Mouse (Mus musculus): Measurements from ENCODE around the gene Prps2. TPM values are rescaled to one million over a fixed set of nuclear protein-coding genes. Genes with fewer than 3 reads are reported as not detected.
A peak's percentile ranks its signal among the peaks of the same experiment; 100 is the strongest.
"Not testable (repeated sequence)": the region's sequence is repeated elsewhere in the genome, so short reads cannot be mapped to it uniquely, and the experiment has no call there.

Prps2 gene
- polyA plus RNA-seq, 1 experiment from 2014 or later, result 22.5 TPM

DNA sequence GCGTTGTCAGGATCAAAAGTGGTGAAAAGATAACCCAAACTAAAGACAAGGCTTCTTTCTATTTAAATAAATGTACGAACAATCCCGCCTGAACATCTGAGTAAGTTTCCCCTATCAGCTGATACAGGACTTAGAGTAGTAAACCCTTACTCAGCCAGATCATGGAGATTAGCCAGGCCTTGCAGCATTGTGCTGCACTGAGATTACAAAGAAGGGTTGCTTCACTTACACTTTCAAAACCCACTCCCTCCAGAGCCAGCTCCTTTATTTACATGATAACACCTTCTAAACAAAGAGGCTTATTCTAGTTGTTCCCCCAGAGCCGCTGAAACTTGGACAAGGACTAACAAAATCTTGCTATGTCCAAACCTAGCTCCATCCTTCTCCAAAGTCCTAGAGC, 2.5 kb downstream of the Prps2 start:
- ATAC-seq (replicated peaks; ENCODE audit: low FRiP score, low read depth) (no peak), DNase-seq (ENCODE audit: low spot score) (no peak)
- no peaks in the 10 kb centered on the region for H3K36me3 ChIP-seq (ENCODE audit: insufficient read depth, low read length)
- no peaks in the 10 kb centered on the region for H3K9me3 ChIP-seq (replicated peaks; ENCODE audit: low read length)
- H3K27me3 ChIP-seq (ENCODE audit: insufficient read depth, low read length), result no peaks in the 10 kb centered on the region; the same call in 1 of the 2 replicates
- no peak overlapping the region for H3K9ac ChIP-seq (ENCODE audit: low read depth, low read length)
- TF ChIP-seq CTCF (IDR thresholded peaks at IDR 0.05; ENCODE audit: low read depth), result no peak
- no peaks in the 10 kb centered on the region for H3K4me1 ChIP-seq (replicated peaks; ENCODE audit: insufficient read depth, low read length)
- H3K4me2 ChIP-seq (ENCODE audit: low read length), result no peak overlapping the region
- WGBS, result 64% methylated on average over 4 of the region's 4 CpGs
- no peak overlapping the region for H3K27ac ChIP-seq
- no peak overlapping the region for H3K4me3 ChIP-seq (replicated peaks; ENCODE audit: low read depth, low read length)

DNA sequence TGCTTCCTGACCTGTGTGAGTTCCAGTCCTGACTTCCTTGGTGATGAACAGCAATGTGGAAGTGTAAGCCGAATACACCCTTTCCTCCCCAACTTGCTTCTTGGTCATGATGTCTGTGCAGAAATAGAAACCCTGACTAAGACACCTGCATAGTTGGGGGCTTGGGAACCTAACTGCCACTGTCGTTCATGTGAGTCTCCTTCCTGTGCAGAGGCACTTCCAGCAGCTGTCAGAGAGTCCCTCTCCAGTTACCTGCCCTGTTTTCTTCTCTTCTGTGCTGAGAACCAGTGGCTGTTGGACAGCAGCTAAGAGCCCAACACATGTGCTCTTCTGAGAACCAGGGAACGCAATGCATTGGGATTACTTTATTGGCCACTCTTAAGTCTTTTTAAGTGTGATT, 21.3 kb downstream of the Prps2 start:
- not testable (repeated sequence) for H3K9me3 ChIP-seq (replicated peaks; ENCODE audit: low read length); H3K4me1 ChIP-seq (replicated peaks; ENCODE audit: insufficient read depth, low read length); DNase-seq (ENCODE audit: low spot score); ATAC-seq (replicated peaks; ENCODE audit: low FRiP score, low read depth); H3K4me3 ChIP-seq (replicated peaks; ENCODE audit: low read depth, low read length); H3K36me3 ChIP-seq (ENCODE audit: insufficient read depth, low read length); H3K27me3 ChIP-seq (ENCODE audit: insufficient read depth, low read length); H3K9ac ChIP-seq (ENCODE audit: low read depth, low read length); H3K27ac ChIP-seq; H3K4me2 ChIP-seq (ENCODE audit: low read length)
- WGBS, result 93% methylated on average over 3 of the region's 3 CpGs

DNA sequence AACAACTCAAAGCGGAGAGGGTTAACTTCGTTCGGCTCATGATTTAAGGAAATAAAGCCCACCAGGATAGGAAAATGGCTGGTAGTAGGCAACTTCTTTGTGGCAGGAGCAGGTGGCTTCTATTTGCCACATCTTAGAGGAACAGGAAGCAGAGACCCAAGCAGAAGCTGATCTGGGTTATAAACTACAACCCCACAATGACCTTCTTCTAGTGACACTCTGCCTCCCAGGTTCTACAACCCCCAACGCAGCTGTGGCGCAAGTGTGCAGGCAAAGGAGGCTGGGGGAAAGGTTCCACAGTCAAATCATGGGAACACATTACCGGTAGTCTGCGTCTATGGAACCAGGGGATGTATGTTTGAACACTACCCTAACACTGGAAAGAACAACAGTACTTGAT, 22.8 kb downstream of the Prps2 start:
- Histone ChIP-seq H3K27me3 (ENCODE audit: insufficient read depth, low read length) (no peaks in the 10 kb centered on the region), H3K27ac (no peak overlapping the region), H3K9ac (ENCODE audit: low read depth, low read length) (no peak overlapping the region), H3K4me2 (ENCODE audit: low read length) (no peak overlapping the region), H3K9me3 (replicated peaks; ENCODE audit: low read length) (no peaks in the 10 kb centered on the region), H3K4me1 (replicated peaks; ENCODE audit: insufficient read depth, low read length) (no peaks in the 10 kb centered on the region), H3K4me3 (replicated peaks; ENCODE audit: low read depth, low read length) (no peak overlapping the region), H3K36me3 (ENCODE audit: insufficient read depth, low read length) (no peaks in the 10 kb centered on the region)
- ATAC-seq (replicated peaks; ENCODE audit: low FRiP score, low read depth) (no peak), DNase-seq (ENCODE audit: low spot score) (no peak)
- TF ChIP-seq CTCF (IDR thresholded peaks at IDR 0.05; ENCODE audit: low read depth), result no peak
- WGBS, result 83% methylated on average over 7 of the region's 7 CpGs

DNA sequence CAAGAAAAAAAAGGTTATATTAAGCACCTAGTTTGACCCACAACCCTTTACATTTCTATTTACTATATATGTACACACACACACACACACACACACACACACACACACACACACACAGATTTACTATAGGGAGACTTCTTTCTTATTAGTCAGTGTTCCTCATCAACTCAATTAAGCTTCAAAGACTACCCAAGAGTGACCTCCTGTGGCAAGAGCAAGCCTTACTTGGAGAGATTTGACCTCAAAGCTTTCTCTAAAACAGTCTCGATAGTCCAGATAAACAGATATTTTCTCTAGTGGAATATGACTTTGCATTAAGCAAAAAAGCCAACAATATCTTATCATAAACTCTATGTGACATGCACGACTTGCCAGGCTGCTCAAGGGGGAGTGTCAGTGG, 25.1 kb downstream of the Prps2 start:
- 70% methylated on average over 2 of the region's 2 CpGs for WGBS
- no peak overlapping the region for H3K27ac ChIP-seq
- no peak overlapping the region for H3K4me3 ChIP-seq (replicated peaks; ENCODE audit: low read depth, low read length)
- H3K9ac ChIP-seq (ENCODE audit: low read depth, low read length), result no peak overlapping the region
- H3K36me3 ChIP-seq (ENCODE audit: insufficient read depth, low read length), result no peaks in the 10 kb centered on the region
- H3K9me3 ChIP-seq (replicated peaks; ENCODE audit: low read length), result no peaks in the 10 kb centered on the region
- H3K27me3 ChIP-seq (ENCODE audit: insufficient read depth, low read length), result no peaks in the 10 kb centered on the region
- H3K4me1 ChIP-seq (replicated peaks; ENCODE audit: insufficient read depth, low read length), result no peaks in the 10 kb centered on the region
- no peak for ATAC-seq (replicated peaks; ENCODE audit: low FRiP score, low read depth)
- H3K4me2 ChIP-seq (ENCODE audit: low read length), result no peak overlapping the region
- peak; percentile 44 for DNase-seq (ENCODE audit: low spot score)
- peak; percentile 59 for TF ChIP-seq CTCF (IDR thresholded peaks at IDR 0.05; ENCODE audit: low read depth)

DNA sequence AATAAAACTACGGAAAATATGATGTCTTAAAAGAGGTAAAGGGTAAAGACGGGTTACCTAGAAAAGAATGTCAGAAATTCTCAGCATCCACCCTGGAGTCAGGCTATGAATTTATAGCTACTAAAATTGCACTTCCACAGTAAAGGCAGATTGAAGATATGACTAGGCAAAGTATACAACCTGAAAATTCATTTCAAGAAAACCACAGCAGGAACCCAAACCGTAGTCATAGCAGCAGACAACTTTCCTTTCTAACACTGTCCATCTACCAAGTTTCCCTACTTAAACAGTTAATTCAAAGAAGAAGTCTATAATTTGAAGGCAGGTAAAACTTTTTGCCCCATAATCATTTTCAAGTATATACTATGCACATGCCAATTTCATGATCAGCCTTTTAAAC, 26.6 kb downstream of the Prps2 start:
- no peak overlapping the region for H3K4me3 ChIP-seq (replicated peaks; ENCODE audit: low read depth, low read length)
- no peaks in the 10 kb centered on the region for H3K36me3 ChIP-seq (ENCODE audit: insufficient read depth, low read length)
- H3K9me3 ChIP-seq (replicated peaks; ENCODE audit: low read length), result no peaks in the 10 kb centered on the region
- H3K4me1 ChIP-seq (replicated peaks; ENCODE audit: insufficient read depth, low read length), result no peaks in the 10 kb centered on the region
- WGBS, result 77% methylated on average over 3 of the region's 3 CpGs
- no peak for ATAC-seq (replicated peaks; ENCODE audit: low FRiP score, low read depth)
- DNase-seq (ENCODE audit: low spot score), result no peak
- H3K9ac ChIP-seq (ENCODE audit: low read depth, low read length), result no peak overlapping the region
- no peak overlapping the region for H3K4me2 ChIP-seq (ENCODE audit: low read length)
- no peak for TF ChIP-seq CTCF (IDR thresholded peaks at IDR 0.05; ENCODE audit: low read depth)
- no peak overlapping the region for H3K27ac ChIP-seq
- no peaks in the 10 kb centered on the region for H3K27me3 ChIP-seq (ENCODE audit: insufficient read depth, low read length)

DNA sequence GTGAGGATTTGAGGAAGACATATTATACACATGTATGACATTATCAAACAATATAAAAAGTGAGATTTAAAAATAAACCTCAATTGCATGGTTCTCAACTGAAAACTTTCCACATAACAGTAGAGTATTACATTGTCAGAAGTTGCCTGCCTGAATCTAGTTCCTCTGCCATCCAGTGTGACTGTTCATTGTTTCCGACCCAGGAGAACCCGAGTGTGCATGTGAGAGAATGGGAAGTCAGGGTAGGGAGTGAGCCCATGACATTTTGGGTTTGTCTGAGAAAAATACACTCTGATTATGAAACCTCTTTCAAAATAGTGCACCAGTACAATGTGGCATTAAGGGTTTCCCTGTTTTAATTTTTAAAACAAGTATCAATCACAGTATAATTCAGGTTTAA, 28.9 kb downstream of the Prps2 start:
- H3K9me3 ChIP-seq (replicated peaks; ENCODE audit: low read length), result no peaks in the 10 kb centered on the region
- H3K4me1 ChIP-seq (replicated peaks; ENCODE audit: insufficient read depth, low read length), result no peaks in the 10 kb centered on the region
- no peak overlapping the region for H3K4me2 ChIP-seq (ENCODE audit: low read length)
- H3K27me3 ChIP-seq (ENCODE audit: insufficient read depth, low read length), result no peaks in the 10 kb centered on the region
- DNase-seq (ENCODE audit: low spot score) (no peak), ATAC-seq (replicated peaks; ENCODE audit: low FRiP score, low read depth) (no peak)
- no peak for TF ChIP-seq CTCF (IDR thresholded peaks at IDR 0.05; ENCODE audit: low read depth)
- H3K36me3 ChIP-seq (ENCODE audit: insufficient read depth, low read length), result no peaks in the 10 kb centered on the region
- no peak overlapping the region for H3K27ac ChIP-seq
- no peak overlapping the region for H3K9ac ChIP-seq (ENCODE audit: low read depth, low read length)
- WGBS, result 87% methylated on average over 2 of the region's 2 CpGs
- H3K4me3 ChIP-seq (replicated peaks; ENCODE audit: low read depth, low read length), result no peak overlapping the region

DNA sequence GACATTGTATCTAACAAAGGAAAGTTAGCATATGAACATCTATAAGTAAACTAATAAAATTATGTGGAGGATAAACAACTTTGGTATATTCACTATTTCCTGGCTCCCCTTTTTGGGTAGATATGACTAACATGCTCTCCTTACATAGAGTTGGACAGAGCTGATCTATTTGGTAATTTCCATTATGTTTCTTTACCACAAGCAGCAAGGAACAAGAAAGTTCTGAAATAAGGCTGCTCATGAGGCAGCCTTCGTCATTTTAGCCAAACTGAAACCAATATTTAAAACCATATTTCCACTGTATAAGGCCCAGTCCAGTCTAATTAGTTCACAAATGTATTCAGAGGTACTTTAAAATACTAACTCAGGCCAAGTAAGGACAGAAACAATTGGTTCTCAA, 36.1 kb downstream of the Prps2 start:
- no peaks in the 10 kb centered on the region for H3K9me3 ChIP-seq (replicated peaks; ENCODE audit: low read length)
- H3K9ac ChIP-seq (ENCODE audit: low read depth, low read length), result no peak overlapping the region
- no peaks in the 10 kb centered on the region for H3K4me1 ChIP-seq (replicated peaks; ENCODE audit: insufficient read depth, low read length)
- TF ChIP-seq CTCF (IDR thresholded peaks at IDR 0.05; ENCODE audit: low read depth), result no peak
- H3K27ac ChIP-seq, result no peak overlapping the region
- no peak overlapping the region for H3K4me2 ChIP-seq (ENCODE audit: low read length)
- H3K27me3 ChIP-seq (ENCODE audit: insufficient read depth, low read length), result no peaks in the 10 kb centered on the region; the same call in 1 of the 2 replicates
- H3K4me3 ChIP-seq (replicated peaks; ENCODE audit: low read depth, low read length), result no peak overlapping the region
- DNase-seq (ENCODE audit: low spot score), result no peak
- ATAC-seq (replicated peaks; ENCODE audit: low FRiP score, low read depth), result no peak
- WGBS, result 93% methylated on average over 1 of the region's 1 CpGs
- no peaks in the 10 kb centered on the region for H3K36me3 ChIP-seq (ENCODE audit: insufficient read depth, low read length)
